Mouse (Mus musculus) embryonic stem cell, embryonic (primary cell): ENCODE results near the gene Ubl7.

Experiments
- CTCF ChIA-PET, 4 experiments: fragments of 300-600 bp in 2 of 4; fragments of 350-600 bp in 2 of 4; sonication (Branson Sonifier 250); formaldehyde crosslinking; loops; one replicate each; lab custom pipeline; 2022; ENCODE audit warnings: inconsistent platforms in 2 of 4; lab: Charles Lee
- POLR2A ChIA-PET, 4 experiments: fragments of 300-600 bp in 2 of 4; fragments of 350-600 bp in 2 of 4; sonication (Branson Sonifier 250); formaldehyde crosslinking; loops; one replicate each; lab custom pipeline; 2022; ENCODE audit warnings: antibody characterized with exemption in 4 of 4, inconsistent platforms in 1 of 4; lab: Charles Lee

Gene Ubl7

GRCm38 (mm10) chr9:57965281-57966185 lies 54.8 kb downstream of the Ubl7 start:
- ChIA-PET CTCF (interaction anchor here in 3 of 4 experiments (0.5 to 0.9 kb wide), 3 partner anchors 29 to 695 kb away, joined by 3 to 4 read pairs (median 3); no protein-coding TSS in a partner anchor), POLR2A (interaction anchor here in 3 of 4 experiments (0.5 to 1.5 kb wide), 7 partner anchors 8 to 315 kb away, joined by 3 to 5 read pairs (median 4); partner anchors contain the start of gene Sema7a (in 1 of the 3))

- ChIA-PET POLR2A (interaction anchor here (0.5 to 1.6 kb wide), 9 partner anchors 16 to 1375 kb away, joined by 3 to 5 read pairs (median 3); partner anchors contain the start of gene Sema7a (in 2 of the 4)), CTCF (interaction anchor here in 2 of 4 experiments (0.6 to 1.6 kb wide), 5 partner anchors 22 to 194 kb away, joined by 3 to 6 read pairs (median 3); partner anchors contain the start of gene Sema7a (in 1 of the 2))
Observed at GRCm38 (mm10) chr9:57967237-57967960, 56.6 kb downstream of the Ubl7 start.

- CTCF ChIA-PET: interaction anchor here in 2 of 4 experiments (1.2 to 1.6 kb wide), 3 partner anchors 23 to 30 kb away, joined by 3 to 6 read pairs (median 3); no protein-coding TSS in a partner anchor
- POLR2A ChIA-PET: interaction anchor here (0.5 to 1.6 kb wide), 9 partner anchors 17 to 1376 kb away, joined by 3 to 5 read pairs (median 3); partner anchors contain the start of gene Sema7a (in 2 of the 4)
Observed at GRCm38 (mm10) chr9:57968166-57968771, 57.5 kb downstream of the Ubl7 start.

- CTCF ChIA-PET: interaction anchor here in 1 of 4 experiments (1.2 kb wide), 1 partner anchor 24 kb away, joined by 3 read pairs; no protein-coding TSS in a partner anchor
- POLR2A ChIA-PET: interaction anchor here in 3 of 4 experiments (0.9 to 1.6 kb wide), 5 partner anchors 17 to 227 kb away, joined by 3 to 5 read pairs (median 3); partner anchors contain the start of gene Sema7a (in 1 of the 3)
Observed at GRCm38 (mm10) chr9:57968783-57969542, 58.2 kb downstream of the Ubl7 start.

- CTCF ChIA-PET: no interaction called here
- POLR2A ChIA-PET: interaction anchor here in 1 of 4 experiments (1.4 kb wide), 1 partner anchor 19 kb away, joined by 4 read pairs; no protein-coding TSS in a partner anchor
Observed at GRCm38 (mm10) chr9:57969736-57970495, 59.1 kb downstream of the Ubl7 start.

- ChIA-PET POLR2A (interaction anchor here in 3 of 4 experiments (0.6 to 2.5 kb wide), 6 partner anchors 10 to 150 kb away, joined by 3 to 15 read pairs (median 4); partner anchors contain the start of gene Ubl7 (in 1 of the 3)), CTCF (interaction anchor here (0.6 to 1.7 kb wide), 11 partner anchors 10 to 645 kb away, joined by 3 to 8 read pairs (median 3); partner anchors contain the start of gene Sema7a (in 1 of the 4))
Observed at GRCm38 (mm10) chr9:57971413-57971812, 60.6 kb downstream of the Ubl7 start.

- ChIA-PET POLR2A (interaction anchor here in 3 of 4 experiments (0.6 to 2.5 kb wide), 11 partner anchors 11 to 150 kb away, joined by 3 to 15 read pairs (median 3); partner anchors contain the start of genes Ubl7 (in 2 of the 3), Cyp11a1 (in 1 of the 3) and Sema7a (in 1 of the 3)), CTCF (interaction anchor here (0.5 to 1.7 kb wide), 11 partner anchors 11 to 645 kb away, joined by 3 to 19 read pairs (median 4); partner anchors contain the start of gene Sema7a (in 1 of the 4))
Observed at GRCm38 (mm10) chr9:57972141-57972591, 61.4 kb downstream of the Ubl7 start.

GRCm38 (mm10) chr9:57972776-57973439 lies 62.1 kb downstream of the Ubl7 start:
- ChIA-PET POLR2A (interaction anchor here in 2 of 4 experiments (0.7 to 2.5 kb wide), 10 partner anchors 8 to 143 kb away, joined by 3 to 15 read pairs (median 4); partner anchors contain the start of genes Ubl7 (in 2 of the 2), Cyp11a1 (in 1 of the 2) and Sema7a (in 1 of the 2)), CTCF (interaction anchor here in 1 of 4 experiments (0.6 to 1.6 kb wide), 3 partner anchors 33 to 280 kb away, joined by 4 to 8 read pairs (median 4); partner anchors contain the start of genes Sema7a and Stoml1)

GRCm38 (mm10) chr9:57973440-57974066 lies 62.8 kb downstream of the Ubl7 start:
- POLR2A ChIA-PET: interaction anchor here in 3 of 4 experiments (0.7 to 2.5 kb wide), 9 partner anchors 9 to 143 kb away, joined by 3 to 15 read pairs (median 4); partner anchors contain the start of genes Ubl7 (in 2 of the 3) and Cyp11a1 (in 1 of the 3)
- CTCF ChIA-PET: interaction anchor here in 1 of 4 experiments (0.6 kb wide), 1 partner anchor 280 kb away, joined by 4 read pairs; the partner anchor contains the start of gene Stoml1

- POLR2A ChIA-PET: interaction anchor here in 1 of 4 experiments (1.2 kb wide), 1 partner anchor 242 kb away, joined by 3 read pairs; no protein-coding TSS in a partner anchor
- CTCF ChIA-PET: no interaction called here
Observed at GRCm38 (mm10) chr9:57974221-57974620, 63.4 kb downstream of the Ubl7 start.

- ChIA-PET CTCF (interaction anchor here in 2 of 4 experiments (0.5 to 2.4 kb wide), 3 partner anchors 15 to 29 kb away, joined by 3 to 10 read pairs (median 7); no protein-coding TSS in a partner anchor), POLR2A (interaction anchor here in 3 of 4 experiments (0.5 to 1.4 kb wide), 5 partner anchors 28 to 241 kb away, joined by 3 to 6 read pairs (median 4); partner anchors contain the start of gene Sema7a (in 1 of the 3))
Observed at GRCm38 (mm10) chr9:57975200-57975821, 64.5 kb downstream of the Ubl7 start.

GRCm38 (mm10) chr9:57978025-57978424 lies 67.2 kb downstream of the Ubl7 start:
- POLR2A ChIA-PET: interaction anchor here in 1 of 4 experiments (0.8 kb wide), 1 partner anchor 31 kb away, joined by 3 read pairs; no protein-coding TSS in a partner anchor
- CTCF ChIA-PET: interaction anchor here in 1 of 4 experiments (1.1 kb wide), 1 partner anchor 43 kb away, joined by 3 read pairs; no protein-coding TSS in a partner anchor

- CTCF ChIA-PET: interaction anchor here in 2 of 4 experiments (0.6 to 1.1 kb wide), 2 partner anchors 25 to 43 kb away, joined by 3 read pairs; no protein-coding TSS in a partner anchor
- POLR2A ChIA-PET: interaction anchor here in 1 of 4 experiments (0.6 to 0.8 kb wide), 2 partner anchors 30 to 46 kb away, joined by 3 read pairs; no protein-coding TSS in a partner anchor
Observed at GRCm38 (mm10) chr9:57978858-57979257, 68.1 kb downstream of the Ubl7 start.
